Mouse (Mus musculus) embryonic facial prominence, embryonic 11.5 days (tissue): ENCODE data around the gene Pigs. TPM values are rescaled to one million over a fixed set of nuclear protein-coding genes. Genes with fewer than 3 reads are reported as not detected.
A peak's percentile ranks its signal among the peaks of the same experiment; 100 is the strongest.

Experiments
- ATAC-seq: fragments of 200-750 bp; cut with Nextera tagmentation; replicated peaks from 2 replicates; pipeline ENCODE4 v1.8.0; 2017; ENCODE audit warnings: low read depth; ENCODE audit not compliant: insufficient number of reproducible peaks, low FRiP score, low TSS enrichment
- DNase-seq: peaks from one replicate; pipeline ENCODE4 v3.0.0-alpha.2; 2015; ENCODE audit warnings: low spot score
- H3K27ac ChIP-seq: fragments of 300-500 bp; sonication (generic); replicated peaks from 2 replicates; pipeline ENCODE4 v1.5.1; 2014; ENCODE audit warnings: mild to moderate bottlenecking, low read depth, low read length, control low read depth
- H3K27me3 ChIP-seq: fragments of 300-500 bp; sonication (generic); 2 replicates; pipeline ENCODE4 v1.6.1; 2014; ENCODE audit warnings: mild to moderate bottlenecking, low read length, moderate library complexity, mixed read lengths; ENCODE audit not compliant: control insufficient read depth, insufficient read depth
- H3K36me3 ChIP-seq: fragments of 300-500 bp; sonication (generic); replicated peaks from 2 replicates; pipeline ENCODE4 v1.6.1; 2014; ENCODE audit warnings: low read depth, mild to moderate bottlenecking, low read length, moderate library complexity, mixed read lengths; ENCODE audit not compliant: control insufficient read depth, insufficient read depth
- H3K4me1 ChIP-seq: fragments of 300-500 bp; sonication (generic); 2 replicates; pipeline ENCODE4 v1.6.1; 2014; ENCODE audit warnings: low read length, mixed read lengths; ENCODE audit not compliant: control insufficient read depth, insufficient read depth
- H3K4me2 ChIP-seq: fragments of 300-500 bp; sonication (generic); 2 replicates; pipeline ENCODE4 v1.6.1; 2014; ENCODE audit warnings: low read depth, mild to moderate bottlenecking, control low read depth, low read length, moderate library complexity
- H3K4me3 ChIP-seq: fragments of 300-500 bp; sonication (generic); 2 replicates; pipeline ENCODE4 v1.5.1; 2014; ENCODE audit warnings: low read depth, low read length, control low read depth
- H3K9ac ChIP-seq: fragments of 300-500 bp; sonication (generic); replicated peaks from 2 replicates; pipeline ENCODE4 v1.6.1; 2014; ENCODE audit warnings: mild to moderate bottlenecking, control low read depth, low read length
- H3K9me3 ChIP-seq: fragments of 300-500 bp; sonication (generic); replicated peaks from 2 replicates; pipeline ENCODE4 v1.6.1; 2016; ENCODE audit warnings: mild to moderate bottlenecking, low read length, inconsistent platforms, mixed read lengths; ENCODE audit not compliant: control insufficient read depth
- WGBS: fragments of 180-500 bp; shearing (Covaris S2); extraction: QIAGEN DNeasy Blood & Tissue Kit; methylation state at CpG from one replicate; pipeline ENCODE4 v1.1.7; 2014; 5-methylcytosine and 5-hydroxymethylcytosine counted together
- polyA plus RNA-seq: library from polyadenylated mRNA; unstranded; fragments of >200 nt; fragmentation: Nextera tagmentation; extraction: Ambion mirVana; gene quantifications from 2 replicates; pipeline ENCODE4 v1.2.1, GENCODE M21; 2014

Gene Pigs
- polyA plus RNA-seq, 1 experiment from 2014 or later = 55.4 TPM

GRCm38 (mm10) chr11:78324000-78324785, 4.0 kb upstream of the Pigs start:
- H3K4me2 ChIP-seq = no peak overlapping the region
- no peak overlapping the region for H3K9ac ChIP-seq
- H3K4me1 ChIP-seq = 0 out of 2 replicates have a peak, but pooled peaks cover 5% of the 10 kb centered on the region
- H3K9me3 ChIP-seq = no peaks in the 10 kb centered on the region
- H3K4me3 ChIP-seq = no peak overlapping the region
- no peak overlapping the region for H3K27ac ChIP-seq
- DNase-seq = no peak
- no peaks in the 10 kb centered on the region for H3K27me3 ChIP-seq
- no peak for ATAC-seq
- 88% methylated on average over 15 of the region's 15 CpGs for WGBS
- peaks cover 9% of the 10 kb centered on the region for H3K36me3 ChIP-seq

DNA sequence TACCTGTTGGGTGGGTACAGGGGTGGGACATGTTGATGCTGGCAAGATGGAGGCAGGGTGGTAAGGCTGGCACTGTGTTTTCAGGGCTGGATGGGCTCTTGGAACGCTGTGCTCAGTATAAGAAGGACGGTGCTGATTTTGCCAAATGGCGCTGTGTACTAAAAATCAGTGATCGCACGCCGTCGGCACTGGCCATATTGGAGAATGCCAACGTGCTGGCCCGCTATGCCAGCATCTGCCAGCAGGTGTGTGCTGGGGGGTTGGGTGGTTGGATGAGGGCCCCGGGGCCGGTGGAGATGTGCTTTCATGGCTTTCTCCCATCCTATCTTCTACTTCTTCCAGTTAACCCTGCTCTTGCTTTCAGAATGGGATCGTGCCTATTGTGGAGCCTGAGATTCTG, 3.2 kb upstream of the Pigs start:
- 95% methylated on average over 12 of the region's 12 CpGs for WGBS
- no peak for ATAC-seq
- Histone ChIP-seq H3K9ac (no peak overlapping the region), H3K4me2 (no peak overlapping the region), H3K27me3 (no peaks in the 10 kb centered on the region), H3K27ac (no peak overlapping the region), H3K4me1 (0 out of 2 replicates have a peak, but pooled peaks cover 5% of the 10 kb centered on the region), H3K36me3 (peaks cover 6% of the 10 kb centered on the region), H3K9me3 (no peaks in the 10 kb centered on the region), H3K4me3 (no peak overlapping the region)
- no peak for DNase-seq

- Histone ChIP-seq H3K4me1 (0 out of 2 replicates have a peak, but pooled peaks cover 5% of the 10 kb centered on the region), H3K27ac (no peak overlapping the region), H3K36me3 (no peaks in the 10 kb centered on the region), H3K9ac (no peak overlapping the region), H3K4me3 (no peak overlapping the region), H3K27me3 (no peaks in the 10 kb centered on the region), H3K9me3 (no peaks in the 10 kb centered on the region), H3K4me2 (no peak overlapping the region)
- DNase-seq (no peak), ATAC-seq (no peak)
- WGBS = 91% methylated on average over 4 of the region's 4 CpGs
These were observed 1.0 kb upstream of the Pigs start for GRCm38 (mm10) chr11:78327215-78327614.

DNA sequence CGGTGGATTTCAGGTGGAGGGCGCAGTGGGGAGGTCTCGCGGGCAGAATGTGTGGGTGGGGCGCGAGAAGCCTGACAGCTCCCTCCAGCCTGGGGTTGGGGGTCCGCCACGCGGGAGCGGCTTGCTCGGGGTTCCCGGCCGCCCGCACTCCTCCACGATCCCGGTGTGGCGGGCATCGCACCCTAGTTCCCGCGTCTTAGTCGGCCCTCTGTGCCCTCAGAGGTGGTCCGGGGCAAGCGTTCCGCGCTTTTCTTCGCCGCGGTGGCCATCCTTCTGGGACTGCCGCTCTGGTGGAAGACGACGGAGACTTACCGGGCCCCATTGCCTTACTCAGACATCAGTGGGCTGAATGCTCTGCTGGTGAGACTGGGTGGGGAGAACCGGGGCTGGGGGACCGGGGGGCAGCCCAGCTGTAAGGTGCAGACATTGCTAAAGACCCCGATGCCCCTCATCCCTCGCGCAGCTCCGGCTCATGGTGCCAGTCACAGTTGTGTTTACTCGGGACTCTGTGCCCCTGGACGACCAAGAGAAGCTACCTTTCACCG, 369 bp downstream of the Pigs start:
- no peaks in the 10 kb centered on the region for H3K9me3 ChIP-seq
- peak overlapping the region; percentile 74 for H3K4me3 ChIP-seq
- 0 out of 2 replicates have a peak, but pooled peaks cover 5% of the 10 kb centered on the region for H3K4me1 ChIP-seq
- no peak for DNase-seq
- no peaks in the 10 kb centered on the region for H3K36me3 ChIP-seq
- peak overlapping the region; percentile 82 for H3K9ac ChIP-seq
- no peaks in the 10 kb centered on the region for H3K27me3 ChIP-seq
- 0 out of 2 replicates have a peak overlapping the region, but pooled peaks have one; percentile 8 for H3K27ac ChIP-seq
- peak overlapping the region; percentile 93 for H3K4me2 ChIP-seq
- ATAC-seq = peak; percentile 27
- 1% methylated on average over 40 of the region's 41 CpGs for WGBS

DNA sequence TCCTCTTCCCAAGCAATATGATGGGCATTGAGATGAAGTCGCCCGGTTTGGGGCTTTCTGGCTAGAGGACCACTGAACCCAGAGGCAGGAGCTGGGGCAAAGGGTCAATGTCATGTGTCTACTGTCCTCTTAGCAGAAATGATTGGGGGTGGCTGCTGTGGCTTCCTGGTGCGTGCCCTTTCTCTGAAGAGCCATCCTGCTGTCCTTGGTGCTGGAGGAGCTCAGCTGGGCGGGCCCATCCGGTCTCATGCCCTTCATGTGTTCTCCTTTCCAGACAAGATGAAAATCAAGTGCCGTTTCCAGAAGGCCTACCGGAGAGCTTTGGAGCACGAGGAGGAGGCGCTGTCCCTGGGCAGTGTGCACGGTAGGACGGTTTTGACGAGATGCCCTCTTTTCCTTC, 4.5 kb downstream of the Pigs start:
- H3K27me3 ChIP-seq = no peaks in the 10 kb centered on the region
- no peak overlapping the region for H3K4me3 ChIP-seq
- no peaks in the 10 kb centered on the region for H3K9me3 ChIP-seq
- 0 out of 2 replicates have a peak, but pooled peaks cover 5% of the 10 kb centered on the region for H3K4me1 ChIP-seq
- 96% methylated on average over 12 of the region's 12 CpGs for WGBS
- no peaks in the 10 kb centered on the region for H3K36me3 ChIP-seq
- no peak overlapping the region for H3K27ac ChIP-seq
- no peak for DNase-seq
- H3K9ac ChIP-seq = no peak overlapping the region
- ATAC-seq = no peak
- no peak overlapping the region for H3K4me2 ChIP-seq

DNA sequence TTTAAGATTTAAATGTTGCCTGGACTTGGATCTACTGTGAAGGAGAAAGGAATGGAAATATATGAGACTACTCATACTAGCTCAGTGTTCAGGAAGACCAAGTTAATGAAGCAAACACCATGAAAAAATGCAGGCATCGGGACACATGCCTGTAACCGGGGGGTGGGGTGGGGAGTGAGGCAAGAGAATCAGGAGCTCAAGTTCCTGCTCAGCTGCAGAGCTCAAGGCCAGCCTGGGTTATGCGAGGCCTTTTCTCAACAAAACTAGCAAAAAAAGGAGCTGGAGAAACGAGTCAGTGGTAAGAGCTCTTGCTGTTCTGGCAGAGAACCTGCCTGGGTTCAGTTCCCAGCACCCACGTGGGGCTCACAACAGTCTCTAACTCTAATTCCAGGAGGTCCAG, 5.8 kb downstream of the Pigs start:
- ATAC-seq = no peak

GRCm38 (mm10) chr11:78337040-78337439, 8.8 kb downstream of the Pigs start:
- ATAC-seq (no peak), DNase-seq (no peak)
- Histone ChIP-seq H3K27ac (no peak overlapping the region), H3K9ac (no peak overlapping the region), H3K9me3 (no peaks in the 10 kb centered on the region), H3K4me3 (no peak overlapping the region), H3K4me1 (no peaks in the 10 kb centered on the region), H3K27me3 (no peaks in the 10 kb centered on the region), H3K36me3 (peaks cover 5% of the 10 kb centered on the region; the same call in 1 of the 2 replicates), H3K4me2 (no peak overlapping the region)
- 93% methylated on average over 8 of the region's 8 CpGs for WGBS

More for the DNA sequence above, 5.8 kb downstream of the Pigs start:
- no peak overlapping the region for H3K4me2 ChIP-seq
- DNase-seq = no peak
- WGBS = 91% methylated on average over 5 of the region's 5 CpGs
- H3K4me1 ChIP-seq = 0 out of 2 replicates have a peak, but pooled peaks cover 2% of the 10 kb centered on the region
- no peaks in the 10 kb centered on the region for H3K36me3 ChIP-seq
- no peaks in the 10 kb centered on the region for H3K27me3 ChIP-seq
- H3K4me3 ChIP-seq = no peak overlapping the region
- no peak overlapping the region for H3K27ac ChIP-seq
- no peaks in the 10 kb centered on the region for H3K9me3 ChIP-seq
- no peak overlapping the region for H3K9ac ChIP-seq

- Histone ChIP-seq H3K4me3 (no peak overlapping the region), H3K4me2 (no peak overlapping the region), H3K36me3 (peaks cover 5% of the 10 kb centered on the region; the same call in 1 of the 2 replicates), H3K9me3 (no peaks in the 10 kb centered on the region), H3K27ac (no peak overlapping the region), H3K9ac (no peak overlapping the region), H3K4me1 (peaks cover 6% of the 10 kb centered on the region), H3K27me3 (no peaks in the 10 kb centered on the region)
- WGBS = 87% methylated on average over 12 of the region's 12 CpGs
- ATAC-seq (no peak), DNase-seq (no peak)
These were observed 13.5 kb downstream of the Pigs start for GRCm38 (mm10) chr11:78341702-78342101.
